Mouse (Mus musculus) MN1 (cell line): Measurements from ENCODE around the gene Sell.

Experiments
- DNase-seq: peaks from one replicate; pipeline ENCODE4 v3.0.0-alpha.2; 2016; ENCODE audit warnings: low spot score

Sell gene

DNA sequence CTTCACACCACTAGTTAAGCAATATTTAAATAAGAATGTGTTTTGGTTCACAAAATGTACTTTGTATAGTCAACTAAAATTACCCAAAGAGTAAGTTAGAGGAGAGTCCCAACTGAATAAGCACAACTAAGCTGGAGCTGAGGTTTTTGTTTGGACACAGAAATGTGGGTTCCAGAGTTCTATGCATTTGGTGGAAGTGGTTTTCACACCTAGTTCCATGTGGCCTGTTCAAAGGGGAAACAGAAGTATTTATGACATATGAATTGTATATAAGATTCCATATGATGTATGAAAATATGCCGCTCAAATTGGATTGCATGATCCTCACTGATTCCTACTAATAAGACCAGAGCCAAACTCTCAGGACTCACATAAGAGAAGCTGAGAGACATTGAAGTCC is 13.6 kb downstream of the Sell start:
- DNase-seq: no peak

DNA sequence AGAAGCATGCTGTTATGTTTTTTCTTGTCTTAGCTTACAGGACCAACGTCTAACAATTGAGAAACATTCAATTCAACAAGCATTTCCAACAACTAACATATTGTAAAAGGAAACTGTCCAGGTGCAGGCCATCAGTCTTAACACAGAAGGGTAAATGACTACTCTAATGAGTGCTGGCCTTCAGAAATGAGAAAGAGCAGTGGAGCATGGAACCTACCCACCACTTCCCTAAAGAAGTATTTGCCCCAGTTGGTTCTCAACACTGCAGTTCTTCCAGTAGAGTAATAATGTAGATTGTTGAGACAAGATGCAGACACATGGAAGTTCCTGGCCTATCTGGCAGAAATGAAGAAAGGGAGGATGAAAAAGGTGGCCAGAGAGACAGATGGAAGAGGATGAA is 14.7 kb downstream of the Sell start:
- no peak for DNase-seq

DNA sequence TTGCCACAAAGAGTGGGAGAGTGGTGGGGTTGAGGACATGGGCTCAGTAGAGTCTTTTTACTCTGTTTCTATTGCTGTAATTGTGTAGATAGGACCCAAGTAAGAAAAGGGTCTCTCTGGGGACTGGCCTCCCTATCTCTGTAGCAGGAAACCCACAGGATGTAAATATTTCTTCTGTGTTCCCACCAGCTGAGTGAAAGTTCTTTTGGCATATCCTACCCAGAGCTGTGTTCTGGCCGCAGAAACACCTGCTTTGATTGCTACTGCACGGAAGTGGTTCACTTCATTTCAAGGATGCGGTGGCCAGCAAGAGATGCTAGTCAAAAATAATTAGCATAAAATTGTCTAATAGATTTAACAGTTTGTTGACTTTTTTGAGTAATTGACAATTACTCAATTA is 15.2 kb downstream of the Sell start:
- DNase-seq: no peak

DNA sequence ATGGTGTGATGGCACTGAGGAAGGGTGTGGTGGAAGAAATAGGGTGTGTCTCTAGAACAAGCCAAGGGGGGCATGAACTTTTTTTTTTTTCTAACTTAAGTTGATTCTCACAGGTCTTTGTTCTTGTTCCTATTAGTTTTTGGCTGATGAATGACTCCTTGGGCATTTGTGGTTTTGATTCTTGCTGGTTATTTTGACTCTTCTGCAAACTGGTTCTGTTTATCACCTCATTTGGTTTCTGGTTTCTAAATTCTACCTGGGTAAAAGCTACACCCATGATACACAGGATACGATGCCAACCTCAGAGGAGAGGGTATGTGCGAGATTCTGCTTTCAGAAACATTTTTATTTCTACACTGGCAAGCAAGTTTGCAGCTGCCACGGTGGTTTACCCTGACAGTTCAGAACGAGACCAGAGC is 16.6 kb downstream of the Sell start:
- no peak for DNase-seq

DNA sequence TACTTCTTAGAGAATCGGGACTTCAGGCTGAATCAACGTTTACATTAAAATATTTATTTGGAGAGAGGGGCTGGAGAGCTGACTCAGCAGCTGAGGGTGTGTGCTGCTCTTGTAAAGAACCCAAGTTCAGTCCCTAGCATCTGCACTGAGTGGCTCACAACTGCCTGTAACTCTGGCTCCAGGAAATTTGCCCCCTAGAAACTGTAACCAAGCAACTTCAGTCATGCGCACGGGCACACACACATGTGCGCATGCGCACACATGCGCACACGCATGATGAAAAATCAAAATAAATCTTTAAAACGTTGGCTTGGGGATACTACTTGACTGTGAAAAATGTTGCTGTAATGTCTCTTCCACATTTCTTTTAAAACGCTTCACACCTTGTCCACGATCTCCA is 17.3 kb downstream of the Sell start:
- no peak for DNase-seq

DNA sequence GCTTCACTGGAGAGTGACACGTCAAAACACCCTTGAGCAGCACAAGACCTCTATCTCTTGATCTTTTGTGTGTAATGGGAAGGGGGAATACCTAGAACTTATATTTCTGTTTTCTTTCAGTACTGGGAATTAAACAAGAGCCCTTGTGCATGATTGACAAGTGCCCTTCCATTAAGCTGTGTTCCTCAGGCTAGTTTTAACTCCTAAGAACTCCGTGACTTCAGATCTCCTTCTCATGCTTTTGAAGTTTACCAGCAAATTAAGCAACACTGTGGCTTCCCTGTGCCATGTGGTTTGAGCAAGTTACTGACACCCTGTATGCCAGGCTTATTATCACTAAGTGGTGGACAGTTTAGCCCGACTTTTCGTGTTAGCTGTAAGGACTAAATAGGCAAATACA is 21.3 kb downstream of the Sell start:
- DNase-seq: no peak

DNA sequence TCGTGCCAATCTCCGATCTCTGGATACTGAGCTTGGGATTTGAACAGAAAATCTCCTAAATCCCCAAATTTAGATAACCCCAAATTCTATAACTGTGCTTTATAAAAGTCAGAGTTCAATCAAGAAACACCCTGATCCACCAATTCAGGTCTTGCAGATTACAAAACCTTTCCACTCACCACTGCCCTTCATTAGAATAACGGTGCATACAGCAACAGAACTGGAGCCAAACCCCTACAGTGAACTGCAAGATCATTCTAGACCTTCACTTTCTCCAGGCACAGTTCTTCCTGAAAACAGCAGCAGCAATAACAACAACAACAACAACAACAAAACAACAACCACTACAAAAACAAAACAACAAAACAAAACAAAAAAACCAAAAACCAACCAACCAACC is 25.0 kb downstream of the Sell start:
- no peak for DNase-seq

DNA sequence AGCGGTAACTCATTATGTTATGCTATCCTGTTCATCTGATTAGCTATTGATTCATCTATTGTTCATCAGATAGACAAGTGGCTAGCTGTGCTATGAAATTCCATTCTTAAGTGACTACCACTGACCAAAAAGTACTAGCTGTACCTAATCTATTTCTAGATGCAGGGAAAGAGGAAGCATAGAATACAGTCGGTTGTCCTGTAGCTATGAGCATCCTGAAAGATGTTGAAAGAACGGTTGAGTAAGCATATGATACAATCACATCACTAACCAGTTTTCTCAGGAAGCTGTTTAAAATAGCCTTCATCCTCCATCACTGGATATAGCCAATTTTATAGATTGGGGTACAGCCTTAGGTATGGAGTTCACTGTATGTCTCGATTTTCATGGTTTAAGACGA is 26.1 kb downstream of the Sell start:
- DNase-seq: no peak

DNA sequence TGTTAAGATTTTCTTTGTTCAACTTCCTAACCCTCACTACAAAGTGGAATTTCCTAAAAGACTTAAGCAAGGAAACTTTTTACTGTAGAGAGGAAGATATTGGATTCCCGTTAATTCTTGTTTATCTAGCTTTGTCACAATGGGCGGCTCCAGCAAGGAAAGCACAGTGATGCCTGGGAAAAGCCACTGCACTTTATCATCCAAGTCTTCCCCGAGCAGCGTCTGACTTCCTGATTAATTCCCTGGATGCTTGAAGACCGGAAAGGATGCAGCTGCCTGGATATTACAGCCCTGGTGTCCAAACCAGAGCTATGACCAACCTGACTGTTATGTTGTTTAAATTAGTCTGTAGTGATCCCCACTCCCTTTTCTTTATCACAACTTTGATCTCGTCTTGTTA is 35.0 kb downstream of the Sell start:
- no peak for DNase-seq

DNA sequence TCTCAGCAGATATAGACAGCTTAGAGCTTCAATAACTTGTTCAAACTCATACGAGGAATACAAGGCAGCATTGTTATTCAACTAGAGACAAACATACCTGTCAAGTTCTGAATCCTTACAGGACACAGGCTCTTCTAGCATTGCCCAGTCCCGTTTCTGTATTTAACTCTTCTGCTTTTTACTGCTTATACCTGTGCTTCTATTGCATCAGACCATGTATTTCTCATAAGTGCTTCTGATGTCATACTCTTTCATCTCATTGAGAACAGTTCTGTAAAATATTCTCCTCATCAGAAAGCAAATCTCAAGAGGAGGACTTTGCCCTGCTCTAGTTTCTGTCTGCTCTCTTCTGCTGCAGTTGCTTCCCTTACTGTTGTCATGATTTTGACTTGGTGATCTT is 36.1 kb downstream of the Sell start:
- no peak for DNase-seq

DNA sequence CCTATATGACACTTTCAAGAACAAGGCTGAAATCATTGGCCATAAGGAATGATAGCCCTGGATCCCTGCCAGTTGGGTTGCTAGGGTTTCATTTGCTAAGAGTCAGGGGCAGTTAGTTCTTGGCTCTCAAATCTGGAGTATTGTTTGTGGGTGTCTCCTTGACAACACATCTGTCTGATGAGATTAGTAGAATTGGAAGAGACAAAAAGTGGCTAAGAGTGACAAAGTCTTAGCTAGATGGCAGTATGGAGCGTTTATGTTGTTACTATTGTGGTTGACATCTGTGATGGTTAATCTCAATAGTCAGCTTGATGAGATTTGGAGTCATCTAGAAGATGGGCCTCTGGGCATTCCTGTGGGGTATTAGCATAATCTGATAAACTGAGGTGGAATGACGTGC is 36.6 kb downstream of the Sell start:
- DNase-seq: no peak

DNA sequence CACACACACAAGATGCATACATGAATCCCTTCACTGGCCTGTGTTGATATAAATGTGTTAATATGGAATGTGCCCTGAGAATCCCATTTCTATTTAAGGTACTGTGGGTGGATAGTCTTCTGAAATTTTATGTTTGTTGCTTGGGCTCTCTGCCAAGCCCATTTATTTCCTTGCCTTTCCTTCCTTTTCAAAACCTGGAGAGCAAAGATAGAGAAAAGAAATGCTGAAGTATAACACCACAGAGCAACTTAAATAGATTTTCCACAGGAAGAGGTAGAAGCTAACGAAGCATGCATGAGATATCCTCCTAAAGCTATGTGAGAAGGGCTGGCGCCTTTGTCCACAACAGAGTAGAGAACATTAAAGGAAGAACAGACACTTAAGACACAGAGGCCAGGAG is 48.0 kb downstream of the Sell start:
- no peak for DNase-seq

DNA sequence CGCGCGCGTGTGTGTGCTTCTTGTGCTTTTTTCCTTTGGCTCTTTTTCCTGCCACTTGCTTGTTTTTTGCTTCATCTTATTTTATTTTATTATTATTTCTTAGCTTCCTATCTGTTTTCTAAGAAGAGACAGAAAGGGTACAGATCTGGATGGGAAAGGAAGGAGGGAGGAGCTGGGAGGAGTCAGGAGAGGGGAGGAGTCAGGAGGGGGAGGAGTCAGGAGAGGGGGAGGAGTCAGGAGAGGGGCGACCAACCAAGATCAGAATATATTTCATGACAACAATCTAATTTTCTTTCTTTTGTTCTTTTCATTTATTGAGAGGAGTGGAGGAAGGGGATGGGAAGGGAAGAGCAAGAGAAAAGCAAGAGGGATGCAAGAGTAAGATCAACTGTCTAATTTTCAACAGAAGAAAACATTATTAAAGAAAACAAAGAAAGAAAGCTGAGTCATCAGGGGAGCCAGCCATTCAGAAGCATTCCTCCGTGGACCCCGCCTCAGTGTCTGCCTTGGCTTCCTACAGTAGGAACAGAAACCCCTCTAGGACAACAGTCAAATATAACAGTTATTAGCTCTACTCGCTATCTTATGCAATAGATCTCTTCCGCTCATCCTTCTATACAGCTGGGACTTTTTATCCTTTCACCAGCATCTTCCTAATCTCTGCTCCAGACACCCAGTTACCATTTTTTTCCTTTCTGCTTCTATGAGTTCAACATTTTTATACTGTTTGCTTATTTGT is 49.0 kb downstream of the Sell start:
- no peak for DNase-seq

DNA sequence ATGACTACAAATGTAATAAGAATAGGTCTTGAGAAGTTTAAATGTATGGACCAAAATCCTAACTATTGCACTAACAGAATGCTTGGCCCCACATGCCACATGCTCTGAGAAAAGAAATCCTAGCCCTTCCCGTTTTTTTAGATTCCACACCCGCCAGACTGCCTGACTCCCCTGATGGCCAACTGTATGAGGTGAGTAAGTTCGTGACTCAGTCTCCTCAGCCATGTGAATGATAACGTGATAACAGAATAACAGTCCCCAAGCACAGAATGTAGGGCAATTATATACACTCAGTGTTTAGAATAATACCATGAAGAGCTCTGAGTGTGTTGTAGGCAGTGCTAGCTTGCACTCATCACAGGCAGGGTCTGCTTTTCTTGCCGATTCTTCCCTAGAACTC is 52.5 kb downstream of the Sell start:
- no peak for DNase-seq

DNA sequence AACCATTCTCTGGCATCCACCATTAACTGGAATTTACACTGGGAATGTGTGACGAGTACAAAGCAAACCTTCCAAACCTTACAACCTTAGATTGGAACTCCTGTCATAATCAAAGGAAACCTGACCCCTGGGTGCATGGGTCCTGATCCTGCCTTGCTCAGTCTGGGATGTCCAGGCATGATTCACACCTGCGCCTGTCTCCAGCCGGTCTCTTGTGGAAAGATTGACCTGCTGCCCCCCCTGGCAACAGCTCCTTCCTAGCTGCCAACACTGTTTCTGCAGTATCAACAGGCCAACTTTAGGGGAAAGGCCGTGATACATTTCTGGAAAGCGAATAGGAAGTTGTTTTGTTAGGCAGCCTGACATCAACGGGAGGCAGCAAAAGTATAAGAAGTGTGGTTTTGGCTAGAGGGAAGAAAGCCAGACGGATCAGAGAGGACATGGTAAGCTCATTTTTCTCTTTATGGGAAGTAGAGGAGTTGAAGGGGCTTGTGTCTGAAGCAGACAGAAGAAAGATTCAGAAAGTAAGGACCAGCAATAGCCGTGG is 53.2 kb downstream of the Sell start, which contains the start of gene Selp:
TSS of gene Selp (plus strand) at position 318 of the 547 bp plus-strand sequence.
- DNase-seq: no peak

DNA sequence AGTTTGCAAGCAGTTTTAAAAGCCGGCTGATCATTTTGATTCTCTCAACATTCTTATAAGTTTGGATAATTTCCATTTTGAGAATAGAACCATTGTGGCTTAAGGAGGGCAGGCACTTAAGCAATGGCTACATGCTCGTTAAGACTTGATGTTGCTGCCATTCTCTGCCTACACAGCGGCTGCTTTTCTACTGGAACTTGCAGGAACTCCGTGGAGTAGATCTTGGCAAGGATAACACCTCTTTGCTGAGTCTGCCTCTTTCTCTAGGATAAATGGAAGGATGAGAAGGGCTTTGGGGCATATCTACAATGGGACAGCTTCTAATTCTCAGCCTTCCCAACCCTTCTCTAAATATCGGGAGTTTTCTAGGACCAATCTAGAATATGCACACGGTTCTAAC is 53.9 kb downstream of the Sell start:
- DNase-seq: no peak

DNA sequence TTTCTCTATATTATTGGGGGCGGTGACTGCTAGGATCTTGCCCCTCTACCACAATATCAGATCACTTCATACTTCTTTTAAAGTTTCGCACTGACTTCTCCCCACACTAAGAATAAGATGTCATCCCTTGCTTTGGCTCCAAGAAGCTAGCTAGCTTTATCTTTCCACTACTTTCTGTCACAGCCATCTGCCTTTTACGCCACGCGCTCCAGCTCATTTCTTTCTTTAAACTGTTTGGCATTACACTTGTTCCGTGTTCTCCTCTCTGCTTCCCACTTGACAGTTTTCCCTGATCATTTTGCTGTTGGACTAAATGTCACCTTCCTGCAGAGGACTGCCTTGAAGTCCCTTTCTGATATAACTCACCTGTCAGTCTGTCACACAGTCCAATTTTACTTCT is 56.1 kb downstream of the Sell start:
- DNase-seq: no peak

DNA sequence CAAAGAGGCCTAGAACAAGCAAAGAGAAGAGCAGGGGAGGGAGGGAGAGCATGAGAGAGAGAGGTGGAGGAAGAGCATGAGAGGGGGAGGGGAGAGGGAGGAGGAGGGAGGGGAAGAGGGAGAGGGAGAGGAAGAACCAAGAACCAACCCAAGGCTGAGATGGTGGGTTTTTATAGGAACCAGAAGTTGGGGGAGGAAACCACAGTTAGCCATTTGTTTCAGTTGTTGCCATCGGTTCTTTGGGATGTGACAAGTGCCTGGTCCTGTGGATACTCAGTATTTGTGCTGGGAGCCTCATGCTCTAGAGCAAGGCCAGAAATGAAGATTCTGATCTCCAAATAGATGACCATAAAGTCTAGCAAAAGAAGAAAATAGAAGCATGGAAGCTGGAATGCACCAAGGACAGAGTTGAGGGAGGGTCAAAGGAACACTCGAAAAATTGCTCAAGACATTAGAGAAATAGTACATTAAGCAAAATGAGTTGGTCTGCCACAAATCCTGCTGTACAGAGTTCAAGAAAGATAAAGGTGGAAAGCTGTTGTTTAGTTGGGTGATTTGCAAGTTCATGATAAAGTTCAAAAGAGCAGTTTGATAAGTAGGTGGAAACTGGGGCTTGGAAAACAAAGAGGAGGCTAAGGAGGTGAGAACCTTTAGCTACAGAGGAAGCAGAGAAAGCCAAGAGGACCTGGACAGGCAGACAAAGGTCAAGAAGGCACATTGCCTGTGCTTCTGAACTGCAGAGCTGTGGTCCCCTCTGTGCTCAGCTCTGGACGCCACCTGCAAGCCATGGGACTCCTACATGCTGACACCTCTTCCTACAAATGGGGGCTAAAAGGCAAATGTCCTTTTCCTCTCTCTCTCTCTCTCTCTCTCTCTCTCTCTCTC is 58.4 kb downstream of the Sell start:
- DNase-seq: no peak

DNA sequence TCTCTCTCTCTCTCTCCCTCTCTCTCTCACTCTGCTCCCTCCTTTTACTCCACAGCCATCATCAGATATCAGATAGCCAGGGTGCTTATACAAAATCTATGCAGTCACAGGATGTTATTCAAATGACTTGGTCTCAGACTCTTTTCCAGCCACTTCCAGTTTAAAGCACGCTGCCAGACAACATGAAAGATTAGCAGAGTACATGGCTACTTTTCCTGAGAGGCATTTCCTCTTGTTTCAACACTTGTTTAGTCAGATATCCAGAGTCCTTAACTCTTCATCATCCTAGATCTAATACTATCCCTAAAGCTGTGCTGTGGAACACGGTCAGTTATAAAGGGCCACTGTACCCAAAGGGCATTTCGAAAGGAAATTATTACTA is 59.0 kb downstream of the Sell start:
- no peak for DNase-seq

DNA sequence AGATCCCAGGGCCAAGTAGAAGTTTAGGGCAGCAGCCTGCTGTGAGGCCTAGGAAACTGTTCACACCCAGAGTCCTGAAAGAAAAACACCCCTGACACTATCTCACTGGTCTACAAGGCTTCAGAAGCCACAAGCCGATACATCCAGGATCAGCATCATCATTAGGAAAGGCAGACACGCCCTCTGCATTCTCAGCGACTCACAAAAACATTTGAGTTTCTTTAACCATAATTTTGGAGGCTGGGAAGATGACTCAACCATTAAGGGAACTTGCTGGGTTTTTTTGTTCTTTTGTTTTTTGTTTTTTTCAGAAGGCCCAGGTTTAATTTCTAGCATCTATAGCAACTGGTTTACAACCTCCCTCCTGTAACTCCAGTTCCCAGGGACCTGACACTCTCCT is 62.1 kb downstream of the Sell start:
- DNase-seq: no peak

DNA sequence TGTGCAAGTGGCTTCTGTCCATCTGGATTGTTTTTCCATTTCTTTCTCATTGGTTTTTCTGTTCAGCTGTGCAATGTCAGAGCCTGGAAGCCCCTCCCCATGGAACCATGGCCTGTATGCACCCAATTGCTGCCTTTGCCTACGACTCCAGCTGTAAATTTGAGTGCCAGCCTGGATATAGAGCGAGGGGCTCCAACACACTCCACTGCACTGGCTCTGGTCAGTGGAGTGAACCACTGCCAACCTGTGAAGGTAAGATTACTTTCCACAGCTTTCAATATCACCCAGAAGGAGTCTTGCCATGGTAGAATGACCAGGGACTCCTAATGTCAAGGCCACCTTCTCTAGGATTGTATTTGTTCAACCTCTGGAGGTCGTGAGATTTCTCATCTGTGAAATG is 68.2 kb downstream of the Sell start:
- no peak for DNase-seq

DNA sequence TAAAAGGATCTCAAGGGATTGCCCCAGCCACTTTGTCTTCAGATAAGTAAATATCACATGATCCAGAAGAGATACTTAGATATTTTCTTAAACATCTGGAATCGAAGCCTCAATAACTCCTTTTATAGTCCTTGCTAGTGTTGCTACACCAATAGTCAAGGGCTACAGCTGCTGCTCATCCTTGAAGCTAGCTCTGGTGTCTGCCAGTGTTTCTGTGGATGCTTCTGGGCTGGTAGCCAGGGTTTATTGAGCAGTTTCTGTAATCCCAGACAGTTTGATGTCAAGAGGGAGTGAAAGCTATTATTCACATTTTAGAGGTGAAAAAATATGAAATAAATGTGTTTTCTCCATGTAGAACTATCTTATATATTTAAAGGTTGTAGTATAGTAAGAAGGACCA is 70.8 kb downstream of the Sell start:
- DNase-seq: no peak
